Mouse (Mus musculus): ENCODE measurements around the gene Mmp25. TPM values are rescaled to one million over a fixed set of nuclear protein-coding genes. Genes with fewer than 3 reads are reported as not detected.
A peak's percentile ranks its signal among the peaks of the same experiment; 100 is the strongest.
"Not testable (repeated sequence)": the region's sequence is repeated elsewhere in the genome, so short reads cannot be mapped to it uniquely, and the experiment has no call there.

Mmp25 gene
- total RNA-seq, 1 experiment, result 4.7 TPM

- Histone ChIP-seq H3K9ac (ENCODE audit: insufficient read depth, low read depth, low read length, poor library complexity, severe bottlenecking) (peak overlapping the region; percentile 96), H3K4me3 (ENCODE audit: insufficient read depth in 1 of 2, low read depth in 1 of 2, low read length in 2 of 2, poor library complexity in 1 of 2, severe bottlenecking in 1 of 2) (peak overlapping the region; percentile 81 to 92)
Observed at GRCm38 (mm10) chr17:23599605-23600063, 45.4 kb downstream of the Mmp25 start.

GRCm38 (mm10) chr17:23598582-23599552 lies 46.2 kb downstream of the Mmp25 start, which contains the start of gene Zfp13:
TSS of gene Zfp13 (minus strand) at chr17:23599487.
- peak within 1 kb of the TSS; percentile 81 to 92 for H3K4me3 ChIP-seq (ENCODE audit: insufficient read depth in 1 of 2, low read depth in 1 of 2, low read length in 2 of 2, poor library complexity in 1 of 2, severe bottlenecking in 1 of 2)
- TF ChIP-seq HCFC1 (IDR thresholded peaks at IDR 0.05; ENCODE audit: borderline replicate concordance, insufficient read depth, low read length) (0 out of 2 replicates have a peak, but pooled peaks have one; percentile 16), ZC3H11A (IDR thresholded peaks at IDR 0.05; ENCODE audit: borderline replicate concordance, low read depth, low read length) (no peak)
- peak; percentile 95 for DNase-seq (ENCODE audit: low read depth, low spot score)
- in situ Hi-C loops (cut with MboI; ENCODE audit: low sequenced_read_pairs in 2 of 2, unreplicated experiment in 2 of 2), result no loop called here
- peaks cover 3% of the 10 kb centered on the region for H3K36me3 ChIP-seq (ENCODE audit: control insufficient read depth, insufficient read depth, low read length, poor library complexity, severe bottlenecking)
- H3K27ac ChIP-seq (ENCODE audit: insufficient read depth, low read depth, low read length, poor library complexity, severe bottlenecking), result peak within 1 kb of the TSS; percentile 100
- peak within 1 kb of the TSS; percentile 96 for H3K9ac ChIP-seq (ENCODE audit: insufficient read depth, low read depth, low read length, poor library complexity, severe bottlenecking)
- peaks cover 2 to 6% of the 10 kb centered on the region in 2 experiments; a peak in 3 of 4 replicates for H3K4me1 ChIP-seq (ENCODE audit: control insufficient read depth in 2 of 2, insufficient read depth in 2 of 2, low read length in 2 of 2, poor library complexity in 1 of 2)
- no peaks in the 10 kb centered on the region for H3K9me3 ChIP-seq (ENCODE audit: control insufficient read depth, insufficient read depth, low read depth, low read length)

More at GRCm38 (mm10) chr17:23599605-23600063, 45.4 kb downstream of the Mmp25 start:
- Histone ChIP-seq H3K36me3 (ENCODE audit: control insufficient read depth, insufficient read depth, low read length, poor library complexity, severe bottlenecking) (peaks cover 7% of the 10 kb centered on the region), H3K4me1 (ENCODE audit: control insufficient read depth in 2 of 2, insufficient read depth in 2 of 2, low read length in 2 of 2, poor library complexity in 1 of 2) (peaks cover 9 to 10% of the 10 kb centered on the region in 2 experiments), H3K27ac (ENCODE audit: insufficient read depth, low read depth, low read length, poor library complexity, severe bottlenecking) (peak overlapping the region; percentile 100), H3K9me3 (ENCODE audit: control insufficient read depth, insufficient read depth, low read depth, low read length) (no peaks in the 10 kb centered on the region)
- peak; percentile 57 for DNase-seq (ENCODE audit: low read depth, low spot score)
- no peak for TF ChIP-seq ZC3H11A (IDR thresholded peaks at IDR 0.05; ENCODE audit: borderline replicate concordance, low read depth, low read length)
- TF ChIP-seq ZNF384 (IDR thresholded peaks at IDR 0.05; ENCODE audit: low read depth, low read length), result no peak
- no peak for TF ChIP-seq MAFK (IDR thresholded peaks at IDR 0.05; ENCODE audit: insufficient read depth, low read depth, low read length)
- TF ChIP-seq CHD2 (IDR thresholded peaks at IDR 0.05; ENCODE audit: low read depth, low read length), result no peak
- in situ Hi-C loops (cut with MboI; ENCODE audit: low sequenced_read_pairs in 2 of 2, unreplicated experiment in 2 of 2), result no loop called here

GRCm38 (mm10) chr17:23595139-23595538 lies 49.9 kb downstream of the Mmp25 start:
- DNase-seq (ENCODE audit: low read depth, low spot score); in situ Hi-C loops (cut with MboI; ENCODE audit: low sequenced_read_pairs in 2 of 2, unreplicated experiment in 2 of 2); H3K9me3 ChIP-seq (ENCODE audit: control insufficient read depth, insufficient read depth, low read depth, low read length); H3K4me1 ChIP-seq (ENCODE audit: control insufficient read depth in 2 of 2, insufficient read depth in 2 of 2, low read length in 2 of 2, poor library complexity in 1 of 2); H3K27ac ChIP-seq (ENCODE audit: insufficient read depth, low read depth, low read length, poor library complexity, severe bottlenecking); H3K4me3 ChIP-seq (ENCODE audit: insufficient read depth in 1 of 2, low read depth in 1 of 2, low read length in 2 of 2, poor library complexity in 1 of 2, severe bottlenecking in 1 of 2); H3K36me3 ChIP-seq (ENCODE audit: control insufficient read depth, insufficient read depth, low read length, poor library complexity, severe bottlenecking); H3K9ac ChIP-seq (ENCODE audit: insufficient read depth, low read depth, low read length, poor library complexity, severe bottlenecking): not testable (repeated sequence)
- TF ChIP-seq ZNF384 (IDR thresholded peaks at IDR 0.05; ENCODE audit: low read depth, low read length), result peak; percentile 84

- in situ Hi-C loops (cut with MboI; ENCODE audit: low sequenced_read_pairs in 2 of 2, unreplicated experiment in 2 of 2), result no loop called here
- H3K9me3 ChIP-seq (ENCODE audit: control insufficient read depth, insufficient read depth, low read depth, low read length), result no peaks in the 10 kb centered on the region
- H3K4me3 ChIP-seq (ENCODE audit: insufficient read depth in 1 of 2, low read depth in 1 of 2, low read length in 2 of 2, poor library complexity in 1 of 2, severe bottlenecking in 1 of 2), result peak overlapping the region; percentile 51 to 66
- no peak for DNase-seq (ENCODE audit: low read depth, low spot score)
- peak overlapping the region; percentile 36; the same call in 1 of the 2 replicates for H3K27ac ChIP-seq (ENCODE audit: insufficient read depth, low read depth, low read length, poor library complexity, severe bottlenecking)
- peak overlapping the region; percentile 79 for H3K9ac ChIP-seq (ENCODE audit: insufficient read depth, low read depth, low read length, poor library complexity, severe bottlenecking)
- peaks cover 0 to 6% of the 10 kb centered on the region in 2 experiments; a peak in 2 of 4 replicates for H3K4me1 ChIP-seq (ENCODE audit: control insufficient read depth in 2 of 2, insufficient read depth in 2 of 2, low read length in 2 of 2, poor library complexity in 1 of 2)
- H3K36me3 ChIP-seq (ENCODE audit: control insufficient read depth, insufficient read depth, low read length, poor library complexity, severe bottlenecking), result no peaks in the 10 kb centered on the region
- TF ChIP-seq ZC3H11A (IDR thresholded peaks at IDR 0.05; ENCODE audit: borderline replicate concordance, low read depth, low read length), result no peak
- TF ChIP-seq MAFK (IDR thresholded peaks at IDR 0.05; ENCODE audit: insufficient read depth, low read depth, low read length), result no peak
- no peak for TF ChIP-seq CHD2 (IDR thresholded peaks at IDR 0.05; ENCODE audit: low read depth, low read length)
- TF ChIP-seq ZNF384 (IDR thresholded peaks at IDR 0.05; ENCODE audit: low read depth, low read length), result no peak
- TF ChIP-seq HCFC1 (IDR thresholded peaks at IDR 0.05; ENCODE audit: borderline replicate concordance, insufficient read depth, low read length), result no peak
Observed at GRCm38 (mm10) chr17:23592926-23593300, 52.2 kb downstream of the Mmp25 start.

All from ES-E14 (cell line).